In genomic region chr5:32409747-32410146, GRCm38 (mm10) we compare ENCODE assay signal across 20 mouse cellular contexts.
"Had no signal": no experiment of that assay in that cellular context is flagged by ENCODE, and none has a peak within 500 bp of the region (broad histone marks: within the 10 kb centered on the region; RNA-seq: fewer than 3 reads in every experiment).

No protein-coding gene starts in this region.

- H3K27ac ChIP-seq: kidney, postnatal 0 days; layer of hippocampus, adult 2 months; limb, embryonic 10.5 days; limb, embryonic 13.5 days; liver, embryonic 12.5 days; liver, embryonic 15.5 days; neural tube, embryonic 13.5 days; stomach, postnatal 0 days had no signal

- H3K36me3 ChIP-seq: limb, embryonic 10.5 days; limb, embryonic 13.5 days; liver, embryonic 12.5 days; liver, embryonic 15.5 days; neural tube, embryonic 13.5 days had no signal

- H3K4me2 ChIP-seq: limb, embryonic 13.5 days; liver, embryonic 12.5 days; liver, embryonic 15.5 days; midbrain, embryonic 11.5 days; neural tube, embryonic 13.5 days had no signal

- H3K27me3 ChIP-seq: limb, embryonic 13.5 days; liver, embryonic 12.5 days; liver, embryonic 15.5 days; neural tube, embryonic 13.5 days had no signal

- H3K9ac ChIP-seq: limb, embryonic 13.5 days; liver, embryonic 12.5 days; liver, embryonic 15.5 days; neural tube, embryonic 13.5 days had no signal

- ATAC-seq: liver, embryonic 12.5 days had no signal

- H3K4me3 ChIP-seq: layer of hippocampus, adult 2 months; limb, embryonic 10.5 days; limb, embryonic 13.5 days; liver, embryonic 12.5 days; liver, embryonic 15.5 days; neural tube, embryonic 13.5 days had no signal

- H3K9me3 ChIP-seq: limb, embryonic 10.5 days; limb, embryonic 13.5 days; liver, embryonic 12.5 days; liver, embryonic 15.5 days; neural tube, embryonic 13.5 days had no signal

- DNase-seq: kidney, postnatal 25 days; layer of hippocampus, adult 9-11 months; liver; lung, adult 2 months; lung, postnatal 14 days; lung, postnatal 4 days; midbrain, embryonic 14.5 days; retina, postnatal 1 day; thymus, adult 2 months; thymus, postnatal 14 days; thymus, postnatal 4 days had no signal
